Mouse (Mus musculus) spleen, postnatal 4 days (tissue): ENCODE results near the gene Trappc5.

Experiments used
- DNase-seq, 2 experiments: peaks; one replicate each; pipeline ENCODE4 v3.0.0; 2022; ENCODE audit warnings: low spot score in 2 of 2

The Trappc5 gene

DNA sequence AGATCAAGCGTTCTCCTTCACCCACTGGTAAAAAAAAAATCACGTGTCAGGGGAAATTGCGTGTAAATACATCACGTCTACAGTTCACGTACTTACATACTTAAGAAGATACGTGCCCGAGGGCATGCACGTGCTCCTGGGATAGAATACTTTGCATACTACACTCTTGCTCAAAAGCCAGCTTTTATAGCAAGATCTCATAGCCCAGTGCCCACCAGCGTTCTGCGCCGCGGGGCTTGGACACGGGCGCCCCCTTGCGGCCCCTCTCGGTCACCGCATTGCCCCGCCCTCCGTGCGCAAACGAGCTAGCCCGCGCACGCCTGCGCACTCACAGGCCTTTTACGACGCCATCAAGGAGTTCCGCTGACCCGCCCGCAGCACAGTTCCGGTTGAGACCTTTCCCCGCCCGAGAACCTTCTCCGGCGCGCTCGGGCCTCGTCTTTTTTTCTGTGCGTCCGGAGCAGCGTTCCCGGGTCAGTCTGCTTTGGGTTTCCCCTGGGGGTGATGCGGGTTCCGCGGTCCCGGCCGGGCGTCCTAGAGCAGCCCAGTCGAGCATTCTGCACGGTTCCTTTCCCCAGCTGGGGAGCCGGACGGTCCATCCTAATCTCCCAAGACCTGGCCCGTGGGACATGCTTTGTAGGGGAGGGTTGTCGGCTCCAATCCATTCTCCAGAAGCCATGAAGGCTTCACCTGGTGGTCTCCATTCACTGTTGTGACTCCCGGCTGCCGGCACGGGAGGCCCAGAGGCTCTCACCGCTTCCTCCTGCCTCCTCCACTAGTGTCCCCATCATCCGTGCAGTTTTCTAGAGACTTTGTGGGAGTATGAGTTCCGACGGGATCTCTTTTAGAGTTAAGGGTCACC is at the start of gene Trappc5:
Gene Trappc5 (plus strand): TSS at position 169 of the 862 bp plus-strand sequence.
- peak; percentile 91 to 97 for DNase-seq

DNA sequence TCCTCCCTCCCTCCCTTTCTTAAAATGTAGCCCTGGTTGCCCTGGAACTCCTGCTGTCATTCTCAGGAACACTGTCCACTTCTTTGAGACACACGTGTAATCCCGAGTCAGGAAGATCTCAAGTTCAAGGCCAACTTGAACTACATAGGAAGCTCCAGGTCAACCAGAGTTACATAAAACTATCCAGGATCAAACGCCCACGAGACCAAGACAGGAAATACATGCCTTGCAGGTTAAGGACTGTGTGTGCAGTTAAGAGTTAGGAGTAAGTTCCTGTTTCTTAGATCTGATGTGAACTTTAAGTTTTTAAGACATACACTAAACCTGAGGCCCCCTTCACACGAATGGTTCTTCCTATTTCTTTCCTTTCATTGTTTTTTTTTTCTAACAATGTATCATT is 49.1 kb upstream of the Trappc5 start:
- DNase-seq, result no peak

DNA sequence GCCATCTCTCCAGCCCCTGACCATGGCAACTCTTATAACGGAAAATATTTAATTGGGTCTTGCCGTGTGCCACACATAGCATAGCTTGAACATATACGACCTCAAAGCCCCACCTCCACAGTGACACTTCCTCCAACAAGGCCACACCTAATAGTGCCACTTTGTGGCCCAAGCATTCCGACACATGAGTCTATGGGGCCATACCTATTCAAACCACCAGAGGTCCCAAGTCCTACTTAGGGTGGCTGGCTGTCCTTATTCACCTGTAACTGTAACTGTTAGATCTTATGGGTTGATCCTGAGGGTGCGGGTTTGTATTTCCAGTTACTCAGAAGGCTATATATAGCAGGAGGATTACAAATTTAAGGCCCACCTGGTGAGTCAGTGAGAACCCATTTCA is 48.1 kb upstream of the Trappc5 start:
- DNase-seq, result peak in 1 of 2 experiments; percentile 38

DNA sequence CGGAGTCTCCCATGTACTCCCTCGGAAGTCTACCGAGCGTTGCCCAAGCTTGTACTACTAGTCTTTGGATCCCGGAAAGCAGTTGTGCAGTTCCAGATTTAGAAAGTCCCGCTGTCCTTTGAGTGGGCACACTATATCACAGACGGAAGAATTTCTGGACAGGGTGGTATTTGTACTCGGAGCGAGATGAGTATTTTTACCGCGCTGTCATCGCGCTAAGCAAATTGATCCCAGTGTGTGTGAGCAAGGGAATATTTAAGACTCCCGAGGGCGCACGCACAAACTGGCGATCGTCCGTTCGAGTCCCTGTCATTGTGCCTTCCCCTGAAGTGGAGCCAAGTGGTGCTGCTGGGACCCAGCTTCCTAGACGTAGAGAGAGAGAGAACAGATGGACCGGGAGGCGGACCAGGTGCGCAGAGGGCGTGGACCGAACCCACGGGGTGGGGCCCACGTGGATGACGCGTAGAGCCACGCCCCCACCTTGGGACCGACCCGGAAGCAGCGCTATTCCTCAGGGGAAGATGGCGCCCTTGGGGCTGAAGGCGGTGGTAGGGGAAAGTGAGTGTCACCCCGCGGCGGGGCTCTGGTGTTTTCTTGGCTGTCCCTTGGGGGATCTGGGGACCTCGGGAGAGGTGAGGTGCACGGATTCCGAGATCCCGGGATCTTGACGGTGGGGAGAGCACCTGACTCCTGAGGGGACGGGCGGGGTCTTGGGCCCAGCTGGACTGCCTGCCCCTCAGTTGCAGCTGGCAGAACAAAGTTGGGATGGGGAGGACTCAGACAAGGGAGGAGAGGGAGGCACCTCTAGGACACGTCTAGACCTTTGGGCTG is 45.2 kb upstream of the Trappc5 start, which contains the start of gene Stxbp2:
Gene Stxbp2 (plus strand): TSS at position 309 of the 831 bp plus-strand sequence.
- DNase-seq, result peak; percentile 84 to 92

DNA sequence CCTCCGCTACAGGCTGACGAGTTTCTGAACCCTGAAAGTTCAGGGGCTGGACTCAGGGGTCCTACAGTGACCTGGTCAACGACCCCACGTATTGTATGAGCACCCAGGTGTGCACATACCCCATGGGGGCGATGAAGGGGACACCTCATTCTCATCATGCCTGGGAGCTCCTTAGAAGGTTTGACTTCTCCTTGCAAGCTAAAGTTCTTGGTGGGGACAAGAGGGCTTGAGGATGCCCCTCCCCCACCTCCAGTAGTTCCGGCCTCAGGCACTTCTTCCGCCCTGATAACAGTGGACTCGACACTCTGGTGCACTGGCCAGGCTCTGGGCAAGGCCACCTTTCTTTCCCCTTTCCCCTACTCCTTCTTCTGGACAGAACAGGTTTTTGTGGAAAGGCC is 44.6 kb upstream of the Trappc5 start:
- no peak for DNase-seq

DNA sequence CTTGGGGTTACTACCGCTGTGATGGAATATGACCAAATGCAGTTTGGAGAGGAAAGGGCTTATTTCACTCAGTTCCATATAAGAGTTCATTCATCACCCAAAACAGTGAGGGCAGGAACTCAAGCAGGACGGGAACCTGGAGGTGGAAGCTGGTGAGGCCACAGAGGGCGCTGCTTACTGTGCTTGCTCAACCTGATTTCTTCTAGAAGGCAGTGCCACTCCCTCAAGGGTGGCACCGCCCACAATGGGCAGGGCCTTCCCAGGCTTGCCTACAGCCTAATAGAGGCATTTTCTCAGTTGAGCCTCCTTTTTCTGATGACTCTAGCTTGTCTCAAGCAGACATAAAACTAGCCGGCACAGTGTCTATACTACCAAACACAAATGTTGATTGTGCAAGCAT is 30.3 kb upstream of the Trappc5 start:
- DNase-seq, result peak; percentile 73 to 78

DNA sequence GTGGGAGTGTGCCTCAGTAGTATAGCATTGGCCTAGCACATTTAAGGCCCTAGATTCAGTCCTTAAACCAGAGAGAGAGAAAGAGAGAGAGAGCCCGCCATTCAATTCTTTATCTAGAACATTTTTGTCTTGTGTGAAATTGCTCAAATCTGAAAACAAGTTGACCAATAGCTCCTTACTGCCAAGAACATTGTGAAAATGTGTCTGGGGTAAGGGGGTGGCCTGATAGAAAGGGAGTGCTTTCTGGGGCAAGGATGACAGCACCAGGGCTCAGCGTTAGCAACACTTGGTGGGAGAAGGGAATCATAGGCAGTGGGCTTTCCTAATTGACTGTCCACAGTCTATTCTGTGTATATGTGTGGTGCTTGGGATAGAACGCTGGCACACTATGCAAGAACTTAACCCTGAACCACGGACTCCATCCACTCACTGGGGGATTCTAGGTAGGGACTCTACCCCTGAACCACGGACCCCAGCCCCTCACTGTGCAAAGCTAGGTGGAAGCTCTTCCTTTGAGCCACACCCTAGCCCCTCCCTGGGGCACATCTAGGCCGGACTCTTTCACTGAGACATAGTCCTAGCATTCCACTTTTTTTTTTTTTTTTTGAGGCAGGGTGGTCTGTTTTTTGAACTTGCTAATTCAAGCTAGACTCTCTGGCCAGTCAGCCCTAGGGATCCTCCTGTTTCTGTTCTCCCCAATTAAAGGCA is 29.1 kb upstream of the Trappc5 start:
- no peak for DNase-seq

DNA sequence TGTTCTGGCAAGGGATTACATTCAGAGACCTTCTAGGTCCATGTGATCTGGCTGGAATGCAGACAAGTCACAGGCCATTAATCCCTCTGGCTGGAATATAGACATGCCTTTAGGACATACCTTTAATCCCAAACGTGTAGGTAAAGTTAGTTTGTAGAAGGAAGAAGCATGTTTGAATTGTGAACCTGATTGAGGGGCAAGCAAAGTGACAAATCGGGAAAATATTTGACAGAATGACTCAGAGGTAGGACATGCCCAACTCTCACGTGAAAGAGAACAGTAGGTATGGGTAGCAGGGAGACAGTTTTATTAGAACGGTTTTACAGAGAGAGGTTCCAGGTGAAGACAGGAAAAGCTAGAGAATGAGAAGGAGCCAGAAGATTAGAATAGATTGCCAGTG is 28.5 kb upstream of the Trappc5 start:
- no peak for DNase-seq

DNA sequence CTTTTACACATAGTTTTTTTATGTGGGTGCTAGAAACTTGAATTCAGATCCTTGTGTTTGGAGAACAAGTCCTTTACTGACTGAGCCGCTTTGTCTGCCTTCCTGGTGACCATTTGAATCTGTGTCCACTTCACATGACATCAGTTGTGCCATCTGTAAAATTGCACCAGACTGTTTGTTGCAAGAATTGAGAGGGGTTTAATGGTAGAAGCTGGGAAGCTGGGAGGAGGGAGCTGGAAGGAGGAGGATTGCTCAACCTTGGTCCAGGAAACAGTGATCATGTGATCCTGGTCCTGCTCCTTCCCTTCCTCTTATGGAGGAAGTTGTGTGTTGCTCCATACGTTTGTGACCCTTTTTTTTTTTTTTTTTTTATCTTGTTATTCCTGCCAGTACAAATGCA is 27.8 kb upstream of the Trappc5 start:
- no peak for DNase-seq

DNA sequence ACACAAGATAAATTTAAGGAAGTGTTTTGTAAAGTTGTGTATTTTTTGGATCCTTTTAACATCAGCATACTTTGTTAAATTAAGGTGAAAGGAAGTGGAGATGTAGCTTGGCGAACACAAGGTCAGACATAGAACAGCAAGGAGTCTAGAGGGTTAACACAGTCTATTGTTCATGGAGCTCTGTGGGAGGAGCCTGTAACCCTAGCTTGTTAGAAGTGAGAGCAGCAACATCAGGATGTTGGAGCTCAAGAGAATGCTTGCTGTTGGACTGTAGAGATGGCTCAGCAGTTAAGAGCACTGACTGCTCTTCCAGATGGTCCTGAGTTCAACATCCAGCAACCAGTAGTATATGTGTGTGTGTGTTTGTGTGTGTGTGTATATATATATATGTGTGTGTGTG is 27.1 kb upstream of the Trappc5 start:
- no peak for DNase-seq

DNA sequence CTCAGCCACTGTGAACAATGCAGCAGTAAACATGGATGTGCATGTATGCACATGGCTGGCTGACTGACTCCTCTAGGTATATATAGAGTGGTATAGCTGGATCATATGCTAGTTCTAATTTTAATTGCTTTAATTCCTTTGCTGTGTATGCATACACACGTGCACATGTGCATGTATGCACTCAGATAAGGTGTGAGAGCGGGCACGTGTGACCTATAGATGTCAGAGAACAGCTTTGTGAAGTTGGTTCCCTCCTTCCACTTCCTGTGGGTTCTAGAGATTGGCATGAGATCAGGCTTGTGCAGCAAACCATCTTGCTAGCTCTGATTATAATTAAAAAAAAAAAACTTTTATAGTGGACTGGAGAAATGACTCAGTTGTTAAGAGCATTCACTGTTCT is 23.3 kb upstream of the Trappc5 start:
- no peak for DNase-seq

DNA sequence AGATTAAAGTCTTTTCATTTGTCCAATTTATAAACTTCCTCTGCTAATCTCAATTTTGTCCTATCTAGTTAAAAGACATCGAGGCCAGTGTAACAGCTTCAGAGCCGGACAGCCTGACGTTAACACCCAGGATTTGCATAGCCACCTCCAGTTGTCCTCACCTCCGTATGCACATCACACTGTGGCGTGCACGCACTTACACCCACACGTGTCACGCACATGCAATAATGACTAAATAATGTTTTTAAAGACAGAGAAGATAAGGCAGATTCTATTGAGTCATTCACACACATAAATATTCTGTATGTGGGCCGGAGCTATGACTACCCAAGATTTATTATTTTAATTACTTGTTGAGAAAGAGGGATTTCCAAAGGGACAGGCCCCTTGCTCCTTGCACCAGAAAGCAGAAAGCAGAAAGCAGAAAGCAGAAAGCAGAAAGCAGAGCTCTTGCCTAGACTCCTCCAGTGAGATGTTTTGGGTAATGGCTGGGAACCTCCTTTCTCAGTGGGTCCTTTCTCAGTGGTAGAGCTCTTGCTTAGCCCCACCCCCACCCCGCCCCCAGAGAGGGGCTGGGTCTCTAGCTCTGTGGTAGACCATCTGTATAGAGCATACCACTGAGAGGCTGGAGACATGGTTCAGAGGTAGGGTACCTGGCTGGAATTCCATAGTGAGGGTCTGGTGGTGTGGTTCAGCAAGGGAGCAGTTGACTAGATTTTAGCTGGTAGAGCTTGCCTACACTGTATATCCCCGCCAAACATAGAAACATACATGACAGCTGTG is 21.2 kb upstream of the Trappc5 start:
- no peak for DNase-seq

DNA sequence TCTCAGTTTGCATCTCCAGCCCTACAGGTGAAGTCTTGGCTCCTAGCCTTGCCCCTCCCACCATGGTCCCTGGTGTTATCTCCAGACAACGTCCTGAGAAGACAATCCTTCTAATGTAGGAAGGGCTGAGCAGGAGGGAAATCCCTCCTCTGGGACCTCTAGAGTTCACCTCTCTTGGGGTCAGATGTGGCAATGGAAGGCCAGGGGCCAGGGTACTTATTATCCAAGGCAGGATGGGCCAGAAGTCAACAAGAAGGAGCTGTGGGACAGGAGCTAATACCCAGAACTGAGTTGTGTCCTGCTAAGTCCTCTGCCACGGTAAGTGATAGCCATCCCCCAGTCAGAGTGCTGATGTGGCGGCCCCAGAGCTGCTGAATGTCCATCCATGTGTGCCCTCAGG is 20.6 kb upstream of the Trappc5 start, which contains the start of gene Retn:
Gene Retn (plus strand): TSS at position 245 of the 400 bp plus-strand sequence.
- DNase-seq, result no peak

DNA sequence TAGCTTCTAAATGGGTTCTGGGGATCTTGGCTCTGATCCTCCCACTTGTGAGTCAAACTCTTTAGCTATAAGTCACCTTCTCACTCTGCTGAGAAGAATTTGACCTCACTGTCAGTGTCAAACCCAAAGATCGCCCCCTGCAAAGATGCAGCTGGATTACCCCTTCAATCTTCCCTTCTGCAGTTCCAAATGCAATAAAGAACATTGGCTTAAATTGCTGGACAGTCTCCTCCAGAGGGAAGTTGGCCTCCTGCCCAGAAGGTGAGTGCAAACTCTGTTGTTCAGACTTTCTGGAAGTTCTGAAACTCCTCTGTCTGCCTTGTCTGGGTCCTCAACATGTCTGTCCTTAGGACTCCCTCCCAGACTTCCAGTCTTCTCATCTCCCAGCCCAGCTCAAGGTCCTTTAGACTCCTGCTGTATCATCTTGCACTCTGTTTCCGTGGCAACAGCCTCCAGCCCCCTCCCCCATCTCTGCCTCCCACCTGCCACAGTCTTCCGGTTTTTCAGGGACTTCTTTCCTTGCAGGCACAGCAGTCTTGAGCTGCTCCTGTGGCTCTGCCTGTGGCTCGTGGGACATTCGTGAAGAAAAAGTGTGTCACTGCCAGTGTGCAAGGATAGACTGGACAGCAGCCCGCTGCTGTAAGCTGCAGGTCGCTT is 19.2 kb upstream of the Trappc5 start:
- no peak for DNase-seq

DNA sequence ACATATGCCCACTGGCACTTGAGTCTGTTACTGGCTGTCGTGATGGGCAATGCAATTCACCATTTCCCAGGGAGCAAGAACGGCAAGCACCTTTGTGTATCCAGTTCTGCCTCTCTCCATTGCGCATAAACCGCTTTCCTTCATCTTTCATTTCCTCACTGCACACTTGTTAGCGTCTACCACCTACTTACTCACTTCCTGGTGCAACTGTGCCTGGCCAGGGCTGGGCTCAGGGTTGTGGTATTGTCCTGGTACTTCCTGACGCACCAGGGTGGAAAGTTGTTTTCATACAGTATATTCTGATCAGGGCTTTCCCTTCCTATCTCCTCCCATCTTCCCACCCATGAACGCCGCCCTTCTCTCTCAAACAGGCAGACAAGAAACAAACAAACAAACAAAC is 15.2 kb upstream of the Trappc5 start:
- DNase-seq, result no peak

DNA sequence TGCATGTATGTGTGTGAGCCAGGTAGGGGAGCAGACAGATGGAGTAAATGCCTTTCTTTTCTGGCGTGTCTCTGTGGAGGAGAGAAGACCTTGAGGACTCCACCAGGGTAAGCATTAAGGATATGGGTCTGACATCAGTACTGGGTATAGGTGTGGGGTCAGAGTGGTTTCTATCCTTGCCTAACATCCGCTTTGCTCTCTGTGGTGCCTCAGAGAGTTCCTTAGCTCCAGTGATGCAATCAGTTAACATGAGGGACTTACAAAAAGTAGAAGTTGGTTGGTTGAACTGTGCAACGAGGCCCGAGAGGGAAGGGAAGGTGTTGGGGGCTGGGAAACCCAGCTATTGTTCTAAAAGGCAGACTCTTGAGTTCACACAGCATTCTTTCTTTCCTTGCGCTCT is 11.7 kb upstream of the Trappc5 start:
- peak in 1 of 2 experiments; percentile 33 for DNase-seq

DNA sequence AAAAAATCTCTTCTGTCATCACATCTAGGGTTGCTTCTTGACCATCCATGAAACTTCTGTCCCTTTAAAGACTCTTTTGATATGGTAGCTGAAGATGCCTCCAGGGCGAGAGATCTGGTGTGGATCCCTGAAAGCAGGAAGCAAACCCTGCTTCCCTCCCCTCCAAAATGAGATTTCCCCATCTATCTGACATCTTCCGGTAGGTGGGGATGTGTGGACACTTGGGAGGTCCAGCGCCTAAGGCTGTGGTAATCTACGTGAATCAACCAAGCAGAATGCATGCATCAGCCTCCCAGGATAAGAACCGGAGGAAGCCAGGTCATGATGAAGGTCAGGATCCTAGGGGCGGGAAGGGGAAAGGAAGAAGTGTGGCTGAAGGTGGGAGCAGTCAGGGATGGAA is 10.6 kb upstream of the Trappc5 start, which contains the start of gene Mcemp1:
Gene Mcemp1 (plus strand): TSS at position 248 of the 400 bp plus-strand sequence.
- DNase-seq, result no peak

DNA sequence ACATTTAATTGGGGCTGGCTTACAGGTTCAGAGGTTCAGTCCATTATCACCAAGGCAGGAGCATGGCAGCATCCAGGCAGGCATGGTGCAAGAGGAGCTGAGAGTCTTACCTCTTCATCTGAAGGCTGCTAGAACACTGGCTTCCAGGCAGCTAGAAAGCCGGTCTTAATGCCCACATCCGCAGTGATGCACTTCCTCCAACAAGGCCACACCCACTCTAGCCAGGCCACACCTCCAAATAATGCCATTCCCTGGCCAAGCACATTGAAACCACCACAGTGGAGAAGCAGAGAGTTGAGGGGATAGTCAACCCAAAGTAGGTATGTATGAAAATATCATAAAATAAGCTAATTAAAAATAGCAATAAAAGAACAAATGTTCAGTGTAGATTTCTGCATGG is 5.7 kb upstream of the Trappc5 start:
- DNase-seq, result peak in 1 of 2 experiments; percentile 53

DNA sequence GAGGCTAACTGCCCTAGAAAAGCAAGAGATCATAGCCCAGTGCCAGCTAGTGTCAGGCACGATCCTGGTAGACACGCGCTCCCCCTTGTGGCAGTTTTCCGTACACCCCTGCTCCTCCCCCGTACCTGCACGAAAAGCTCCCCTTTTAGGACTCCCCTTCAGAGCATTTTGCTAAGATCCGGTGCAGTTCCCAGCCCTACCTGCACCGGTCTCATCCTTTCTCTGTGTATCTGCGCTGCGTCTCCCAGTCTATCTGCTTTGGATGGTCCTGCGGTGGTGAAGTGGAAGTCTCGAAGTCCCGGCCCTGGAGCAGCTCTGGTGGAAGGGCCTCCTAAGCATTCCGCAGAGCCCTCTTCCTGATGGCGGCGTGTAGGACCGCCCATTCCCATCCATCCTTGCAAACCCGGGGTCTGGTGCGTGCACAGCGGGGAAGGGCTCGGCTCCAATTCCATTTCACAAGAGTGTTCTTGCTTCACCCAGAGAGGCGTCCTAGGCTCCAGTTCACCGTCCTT is 4.1 kb upstream of the Trappc5 start, which contains the start of gene Fcor:
Gene Fcor (minus strand): TSS at position 383 of the 512 bp plus-strand sequence.
- DNase-seq, result peak; percentile 82 to 93

DNA sequence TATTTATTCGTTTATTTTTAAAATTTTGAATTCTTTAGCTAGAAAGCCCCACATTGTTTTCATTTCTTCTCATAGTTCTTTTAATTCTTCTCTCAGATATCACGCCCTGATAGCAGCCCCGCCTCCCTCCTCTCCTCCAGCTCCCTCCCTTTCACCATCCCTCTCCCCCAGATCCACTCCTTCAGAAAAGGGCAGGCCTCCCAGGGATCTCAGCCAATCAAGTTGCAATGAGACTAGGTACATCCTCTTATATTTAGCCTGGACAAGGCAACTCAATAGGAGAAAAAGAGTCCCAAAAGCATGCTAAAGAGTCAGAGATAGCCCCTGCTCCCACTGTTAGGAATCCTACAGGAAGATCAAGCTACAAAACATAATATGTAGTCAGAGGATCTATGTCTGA is 1.4 kb upstream of the Trappc5 start:
- no peak for DNase-seq
